Mouse (Mus musculus) activated CD4-positive, CD25-positive, alpha-beta regulatory T cell, adult 4 months (primary cell): ENCODE results near the gene Hyal2. TPM values are rescaled to one million over a fixed set of nuclear protein-coding genes. Genes with fewer than 3 reads are reported as not detected.

Experiments used
- ATAC-seq: one replicate; pipeline ENCODE4 v1.8.0; 2017
- polyA plus RNA-seq, 2 experiments: library from polyadenylated mRNA; unstranded; fragments of 100-300 nt; shearing (Covaris generic); gene quantifications; one replicate each; pipeline ENCODE4 v1.2.1; 2017

Gene Hyal2
- 10 to 100 TPM; 10.2 to 12.8 TPM for polyA plus RNA-seq

DNA sequence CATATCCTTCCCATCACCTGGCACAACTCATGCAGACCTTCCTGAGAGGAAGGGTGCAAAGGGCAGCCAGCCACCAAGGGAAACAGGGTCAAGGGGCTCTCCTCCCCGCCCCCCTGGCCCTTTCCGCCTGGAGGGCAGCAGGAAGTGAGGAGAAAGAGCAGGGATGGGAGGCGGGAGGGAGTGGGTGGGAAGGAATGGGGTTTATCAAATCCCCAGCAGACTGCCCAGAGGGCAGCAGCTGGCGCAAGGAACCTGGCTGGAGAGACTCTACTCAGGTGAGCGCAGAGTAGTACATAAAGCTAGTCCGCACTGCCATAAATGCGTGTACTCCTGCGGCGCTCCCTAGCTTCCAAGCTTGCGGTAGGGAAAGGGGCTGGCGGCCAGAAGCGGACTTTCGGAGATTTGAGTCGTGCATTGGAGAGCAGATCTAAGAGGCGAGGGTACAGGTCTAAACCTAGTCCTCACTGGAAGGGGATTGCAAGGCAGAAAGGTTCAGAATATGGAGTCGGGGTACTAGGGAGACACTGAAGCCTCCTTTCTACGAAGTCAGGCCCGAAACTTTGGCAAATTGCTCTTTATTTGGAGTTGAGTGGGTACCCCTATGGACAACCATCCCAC is at the start of gene Hyal2:
Gene Hyal2 (plus strand): TSS at position 244 of the 618 bp plus-strand sequence.
- no peak for ATAC-seq

GRCm38 (mm10) chr9:107520331-107520730 is 47.4 kb upstream of the Hyal2 start:
- no peak for ATAC-seq

DNA sequence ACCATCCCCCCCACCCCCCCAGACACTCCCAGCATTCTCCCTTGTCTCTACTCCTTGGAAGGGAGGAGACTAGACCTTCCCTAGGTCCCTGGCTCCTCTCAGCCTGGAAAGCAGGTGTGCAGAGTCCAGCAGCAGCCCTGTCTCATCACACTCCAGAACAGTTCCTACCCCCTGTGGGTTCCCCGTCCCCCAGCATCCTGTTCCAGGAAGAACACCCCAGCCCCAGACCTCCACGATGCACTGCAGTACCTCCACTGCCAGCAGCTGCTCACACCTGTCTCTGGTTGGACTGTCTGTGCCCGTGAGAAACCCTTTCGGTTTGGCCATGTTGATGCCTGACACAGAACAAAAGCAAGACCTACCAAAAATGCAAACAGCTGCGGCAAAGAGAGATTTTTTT is 46.6 kb upstream of the Hyal2 start:
- ATAC-seq = peak; percentile 70

DNA sequence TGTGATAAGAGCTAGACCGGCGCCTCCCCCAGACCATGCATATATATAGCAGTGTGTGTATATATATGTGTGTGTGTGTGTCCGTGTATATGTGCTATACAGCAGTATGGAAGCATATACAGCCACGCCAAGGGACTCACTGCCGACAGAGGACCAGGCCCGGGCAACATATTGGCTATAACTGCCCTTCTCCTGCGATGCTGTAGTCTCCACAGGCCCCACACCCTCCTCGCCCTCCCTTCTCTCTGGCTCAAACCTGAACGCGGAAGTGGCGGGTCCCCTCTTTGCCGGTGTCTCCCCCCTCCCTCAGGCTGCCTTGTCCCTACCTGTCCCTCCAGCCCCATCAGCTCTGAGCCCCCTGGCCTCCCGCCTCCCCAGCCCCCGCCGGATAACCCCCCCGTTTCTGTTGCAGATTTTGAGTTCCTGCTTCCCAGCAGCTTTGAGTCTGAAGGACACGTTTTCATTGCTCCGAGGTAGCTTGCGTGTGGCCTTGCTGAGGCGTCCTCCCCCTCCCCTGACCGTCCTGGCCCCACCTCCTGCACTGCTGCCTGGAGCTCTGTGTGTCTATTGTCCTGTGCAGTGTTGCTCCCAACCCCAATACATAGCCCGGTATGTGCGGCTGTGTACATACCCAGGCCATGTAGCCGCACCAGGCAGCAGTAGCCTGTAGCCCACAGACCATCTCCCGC is 45.9 kb upstream of the Hyal2 start:
- ATAC-seq = peak; percentile 41

- ATAC-seq = no peak
Measured at GRCm38 (mm10) chr9:107522400-107522711, 45.4 kb upstream of the Hyal2 start.

- peak; percentile 77 for ATAC-seq
Measured at GRCm38 (mm10) chr9:107526198-107527026, 41.3 kb upstream of the Hyal2 start.

- peak; percentile 96 for ATAC-seq
Measured at GRCm38 (mm10) chr9:107533791-107534407, 33.8 kb upstream of the Hyal2 start, which contains the start of gene Tmem115. Gene Tmem115 (plus strand): TSS chr9:107533945.

DNA sequence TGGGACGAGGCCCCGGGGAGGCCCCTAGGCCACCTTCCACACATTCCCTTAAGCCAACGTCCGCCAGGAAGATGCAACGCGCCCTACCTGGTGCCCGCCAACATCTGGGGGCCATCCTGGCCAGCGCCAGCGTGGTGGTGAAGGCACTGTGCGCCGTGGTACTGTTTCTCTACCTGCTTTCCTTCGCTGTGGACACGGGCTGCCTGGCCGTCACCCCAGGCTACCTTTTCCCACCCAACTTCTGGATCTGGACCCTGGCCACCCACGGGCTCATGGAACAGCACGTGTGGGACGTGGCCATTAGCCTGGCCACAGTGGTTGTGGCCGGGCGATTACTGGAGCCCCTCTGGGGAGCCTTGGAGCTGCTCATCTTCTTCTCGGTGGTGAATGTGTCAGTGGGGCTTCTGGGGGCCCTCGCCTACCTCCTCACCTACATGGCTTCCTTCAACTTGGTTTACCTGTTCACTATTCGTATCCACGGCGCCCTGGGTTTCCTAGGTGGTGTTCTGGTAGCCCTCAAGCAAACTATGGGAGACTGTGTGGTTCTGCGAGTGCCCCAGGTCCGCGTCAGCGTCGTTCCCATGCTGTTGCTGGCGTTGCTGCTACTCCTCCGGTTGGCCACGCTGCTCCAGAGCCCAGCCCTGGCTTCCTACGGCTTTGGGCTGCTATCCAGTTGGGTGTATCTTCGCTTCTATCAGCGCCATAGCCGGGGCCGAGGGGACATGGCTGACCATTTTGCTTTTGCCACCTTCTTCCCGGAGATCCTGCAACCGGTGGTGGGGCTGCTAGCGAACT is 33.1 kb upstream of the Hyal2 start:
- no peak for ATAC-seq

DNA sequence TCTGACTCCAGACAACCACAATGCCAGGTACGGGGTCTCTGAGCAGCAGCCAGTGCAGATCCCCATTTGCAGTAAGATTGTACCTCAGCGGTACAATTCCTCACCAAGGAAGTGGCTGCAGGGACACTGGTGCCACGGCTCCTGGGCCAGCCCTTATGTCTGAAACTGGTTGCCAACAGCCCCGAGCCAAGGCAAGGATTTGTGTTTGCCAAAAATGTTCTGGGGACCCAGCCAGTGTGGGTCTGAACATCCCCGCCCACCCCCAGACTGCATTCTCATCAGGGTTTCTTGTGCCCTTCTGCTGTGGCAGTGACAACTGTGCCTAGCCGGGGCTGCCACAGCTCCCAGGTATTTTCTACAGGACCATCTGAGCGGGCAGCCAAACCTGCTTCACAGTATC is 29.5 kb upstream of the Hyal2 start:
- no peak for ATAC-seq

- ATAC-seq = no peak
Measured at GRCm38 (mm10) chr9:107538711-107539110, 29.0 kb upstream of the Hyal2 start.

- no peak for ATAC-seq
Measured at GRCm38 (mm10) chr9:107539940-107540339, 27.8 kb upstream of the Hyal2 start.

DNA sequence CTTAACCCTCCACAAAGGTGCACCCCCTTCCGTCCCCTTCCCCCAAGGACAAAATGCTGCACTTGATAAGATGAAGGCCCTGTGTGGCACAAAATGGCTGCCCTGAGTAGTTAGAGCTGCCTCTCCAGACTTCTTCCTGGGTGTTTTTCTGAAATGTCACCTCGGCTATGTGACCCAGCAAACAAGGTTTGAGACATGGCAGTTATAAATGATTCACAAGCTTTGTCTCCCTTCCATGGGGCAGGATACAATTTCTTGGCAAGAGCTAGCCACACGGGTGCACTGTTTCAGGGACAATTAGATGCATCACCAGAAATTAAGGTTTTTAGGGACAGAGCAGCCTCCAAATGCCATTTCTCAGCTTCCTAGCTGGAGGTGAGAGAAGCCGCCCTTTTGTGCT is 27.3 kb upstream of the Hyal2 start:
- ATAC-seq = no peak

DNA sequence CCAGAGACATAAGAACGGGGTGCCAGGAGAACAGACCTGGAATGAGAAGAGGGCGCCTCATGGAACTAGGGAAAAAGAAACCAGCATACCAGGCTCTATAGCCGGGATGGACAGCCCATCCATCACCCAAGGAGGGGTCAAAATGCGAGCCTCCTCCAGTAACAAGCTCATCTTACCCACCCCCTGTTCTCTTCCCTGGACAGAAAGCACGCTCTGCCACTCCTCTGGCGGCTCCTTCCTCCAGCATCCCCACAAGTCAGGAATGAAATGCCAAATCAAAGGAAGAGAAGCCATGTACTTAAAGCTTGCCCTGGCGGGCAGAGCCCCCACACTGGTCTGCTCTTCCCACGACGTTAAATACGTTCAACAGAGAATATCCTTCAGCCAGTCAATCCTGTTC is 26.7 kb upstream of the Hyal2 start:
- no peak for ATAC-seq

- peak; percentile 88 for ATAC-seq
Measured at GRCm38 (mm10) chr9:107541474-107542351, 26.0 kb upstream of the Hyal2 start, which contains the start of the genes Cyb561d2 and Nprl2. Gene Cyb561d2 (minus strand): TSS chr9:107542193. Gene Nprl2 (plus strand): TSS chr9:107542226.

DNA sequence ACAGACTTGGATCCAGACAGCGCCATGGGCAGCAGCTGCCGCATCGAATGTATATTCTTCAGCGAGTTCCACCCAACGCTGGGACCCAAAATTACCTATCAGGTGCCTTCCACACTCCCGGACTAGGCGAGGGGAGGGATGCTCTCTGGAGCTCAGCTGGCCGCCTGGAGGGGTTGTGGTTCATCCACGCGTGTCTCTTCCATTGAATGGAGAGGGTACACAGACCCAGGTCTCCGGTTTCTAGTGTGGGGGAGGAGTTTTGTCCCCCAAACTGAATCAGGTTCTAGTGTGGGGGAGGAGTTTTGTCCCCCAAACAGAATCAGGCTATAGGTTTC is 25.4 kb upstream of the Hyal2 start:
- peak; percentile 2 for ATAC-seq

DNA sequence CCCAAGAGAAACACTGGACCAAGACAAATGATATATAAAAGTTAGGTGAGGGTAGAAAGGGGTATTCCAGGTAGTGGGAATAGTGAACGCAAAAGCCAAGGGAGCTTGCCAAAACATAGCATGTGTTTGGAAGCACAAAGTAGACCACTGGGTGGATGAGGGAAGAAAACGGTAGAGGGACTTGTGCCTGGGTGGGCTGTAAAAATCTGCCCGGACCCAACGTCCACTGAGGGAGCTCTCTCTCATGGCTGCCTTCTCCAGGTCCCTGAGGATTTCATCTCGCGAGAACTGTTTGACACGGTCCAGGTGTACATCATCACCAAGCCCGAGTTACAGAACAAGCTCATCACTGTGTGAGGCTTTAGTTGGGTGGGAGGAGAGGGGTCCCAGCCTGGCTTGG is 25.0 kb upstream of the Hyal2 start:
- no peak for ATAC-seq

GRCm38 (mm10) chr9:107543299-107543698 is 24.4 kb upstream of the Hyal2 start:
- ATAC-seq = no peak

DNA sequence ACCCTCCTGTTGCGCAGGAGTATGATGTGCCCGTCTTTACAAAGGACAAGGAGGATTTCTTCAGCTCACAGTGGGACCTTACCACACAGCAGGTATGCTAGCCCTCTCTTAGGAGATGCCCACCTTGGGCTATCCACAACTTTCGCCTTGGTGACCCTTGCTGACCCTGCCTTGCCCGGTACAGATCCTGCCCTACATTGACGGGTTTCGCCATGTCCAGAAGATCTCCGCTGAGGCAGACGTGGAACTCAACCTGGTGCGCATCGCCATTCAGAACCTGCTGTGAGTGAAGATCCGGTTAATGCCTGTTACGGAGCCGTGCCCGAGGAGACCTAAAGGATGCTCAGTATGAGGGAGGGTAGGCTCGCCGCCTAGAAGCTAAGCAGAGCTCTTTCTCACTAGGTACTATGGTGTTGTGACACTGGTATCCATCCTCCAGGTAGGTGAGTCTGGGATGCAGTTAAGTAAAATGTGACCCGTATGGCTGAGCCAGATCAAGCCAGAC is 23.5 kb upstream of the Hyal2 start:
- no peak for ATAC-seq

DNA sequence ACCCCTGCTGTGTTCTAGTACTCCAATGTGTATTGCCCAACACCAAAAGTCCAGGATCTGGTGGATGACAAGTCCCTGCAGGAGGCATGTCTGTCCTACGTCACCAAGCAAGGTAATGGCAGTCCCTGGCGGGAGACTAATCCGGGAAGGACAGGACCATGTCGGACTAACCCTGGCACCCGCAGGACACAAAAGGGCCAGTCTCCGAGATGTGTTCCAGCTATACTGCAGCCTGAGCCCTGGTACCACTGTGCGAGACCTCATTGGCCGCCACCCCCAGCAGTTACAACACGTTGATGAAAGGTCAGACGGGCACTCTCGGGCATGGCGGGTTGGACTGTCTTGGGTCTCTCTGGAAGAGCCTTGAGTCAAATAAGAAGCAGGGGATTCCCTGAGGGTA is 23.0 kb upstream of the Hyal2 start:
- no peak for ATAC-seq

- ATAC-seq = no peak
Measured at GRCm38 (mm10) chr9:107545199-107545598, 22.5 kb upstream of the Hyal2 start.

DNA sequence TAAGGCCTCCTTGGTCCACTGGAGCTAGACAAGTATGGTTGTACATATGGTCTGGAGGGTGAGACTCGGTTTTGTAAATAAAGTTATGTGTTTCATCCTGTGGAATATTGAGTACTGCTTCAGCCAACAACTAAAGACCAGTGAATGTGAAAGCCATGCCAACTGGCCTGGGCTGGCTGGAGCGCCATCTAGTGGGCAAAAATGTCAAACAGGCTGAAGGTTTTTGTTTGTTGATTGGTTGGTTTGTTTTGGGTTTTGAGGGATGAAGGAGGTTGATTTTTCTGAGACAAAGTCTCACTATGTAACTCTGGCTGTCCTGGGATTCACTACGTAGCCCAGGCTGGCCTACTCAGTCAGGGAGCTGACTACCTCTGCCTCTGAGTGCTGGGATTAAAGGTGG is 22.1 kb upstream of the Hyal2 start:
- ATAC-seq = no peak
